8 mouse cellular contexts compared by ENCODE assay signal in the genomic region with DNA sequence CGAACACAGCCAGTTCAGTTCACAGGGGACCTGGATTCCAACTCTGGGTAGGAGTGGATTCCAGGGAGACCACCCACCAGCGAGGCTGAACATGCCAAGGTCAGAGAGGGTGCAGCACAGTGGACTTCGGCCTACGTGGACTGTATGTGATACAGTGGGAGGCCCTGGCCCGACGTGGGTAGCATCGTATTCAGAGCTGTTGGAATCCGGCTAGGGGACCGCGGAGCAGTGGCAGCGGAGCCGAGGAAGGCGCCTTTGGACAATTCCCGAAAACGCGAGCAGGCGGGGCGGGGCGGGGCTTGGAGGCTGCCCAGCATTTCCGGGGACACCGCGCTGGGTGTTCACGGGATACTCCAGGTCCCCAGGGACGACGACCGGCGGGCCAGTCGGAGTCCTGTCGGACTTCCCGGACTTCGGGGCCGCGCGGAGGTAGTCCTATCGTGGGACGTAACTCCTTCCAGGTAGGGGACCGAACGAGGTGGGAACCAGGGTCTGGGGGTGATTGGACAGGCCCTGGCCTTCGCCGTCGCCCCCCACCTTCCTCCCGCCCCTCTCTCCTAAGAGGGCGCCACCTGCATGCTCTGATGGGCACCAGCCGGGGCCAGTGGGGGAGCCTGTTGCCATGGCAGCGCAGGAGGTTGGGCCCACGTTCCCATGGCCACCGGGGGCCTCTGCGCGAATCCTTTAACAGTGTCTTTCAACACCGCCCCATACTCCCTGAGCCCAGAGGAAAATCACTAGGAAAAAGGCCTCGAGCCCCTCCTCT. TPM values are rescaled to one million over a fixed set of nuclear protein-coding genes. Genes with fewer than 3 reads are reported as not detected.
DNase-seq lines count a peak whose midpoint lies in the region; ATAC-seq and TF ChIP-seq lines count a peak whose summit lies in the region.

A gene (plus strand): TSS at position 311 of the 766 bp plus-strand sequence.

- H3K27me3 ChIP-seq in hindbrain, embryonic 16.5 days (replicated peaks; ENCODE audit: control insufficient read depth, insufficient read depth, low read length): no peaks in the 10 kb centered on the region

- peak; percentile 93 for ATAC-seq in hindbrain, embryonic 16.5 days

- peak; percentile 96 for DNase-seq in R1 (ENCODE audit: low read depth, low spot score)
- peak; percentile 78 to 86 for DNase-seq in gastrocnemius, adult 8-10 months (ENCODE audit: low spot score in 2 of 2)
- peak; percentile 91 for DNase-seq in left cerebral cortex, adult 11 months (ENCODE audit: low spot score)
- DNase-seq in lung, postnatal 25 days (ENCODE audit: low spot score): peak; percentile 87
- peak; percentile 93 for DNase-seq in retina, embryonic 14.5 days (ENCODE audit: low spot score)
- peak; percentile 82 for DNase-seq in thymus, postnatal 25 days

- H3K27ac ChIP-seq in cortical plate, adult 2 months (ENCODE audit: insufficient read depth, low read length): peak within 1 kb of the TSS; percentile 43
- H3K27ac ChIP-seq in hindbrain, embryonic 16.5 days (ENCODE audit: low read depth, low read length): peak within 1 kb of the TSS; percentile 80

- peak within 1 kb of the TSS; percentile 77 for H3K4me2 ChIP-seq in hindbrain, embryonic 16.5 days (ENCODE audit: low read length)

- under 1% methylated on average over 49 of the region's 51 CpGs for WGBS in hindbrain, embryonic 16.5 days

- H3K9ac ChIP-seq in hindbrain, embryonic 16.5 days (ENCODE audit: low read depth, low read length): peak within 1 kb of the TSS; percentile 73

- H3K4me1 ChIP-seq in cortical plate, adult 2 months (ENCODE audit: control insufficient read depth, insufficient read depth, low read length): peaks cover 3% of the 10 kb centered on the region; the same call in 1 of the 2 replicates
- peaks cover 28% of the 10 kb centered on the region for H3K4me1 ChIP-seq in hindbrain, embryonic 16.5 days (ENCODE audit: control insufficient read depth, insufficient read depth, low read depth, low read length)

- peak; percentile 65; the same call in 1 of the 2 replicates for TF ChIP-seq POLR2A in cortical plate, adult 2 months (IDR thresholded peaks at IDR 0.05; ENCODE audit: extremely low read depth, insufficient read depth, low read length)

- H3K36me3 ChIP-seq in hindbrain, embryonic 16.5 days (ENCODE audit: control insufficient read depth, insufficient read depth, low read length): no peaks in the 10 kb centered on the region

- H3K4me3 ChIP-seq in cortical plate, adult 2 months (ENCODE audit: insufficient read depth, low read length): peak within 1 kb of the TSS; percentile 44
- H3K4me3 ChIP-seq in hindbrain, embryonic 16.5 days (ENCODE audit: low read length): peak within 1 kb of the TSS; percentile 57

- TF ChIP-seq CTCF in cortical plate, adult 2 months (IDR thresholded peaks at IDR 0.05; ENCODE audit: extremely low read depth, insufficient read depth, low read length): no peak

- no peaks in the 10 kb centered on the region for H3K9me3 ChIP-seq in hindbrain, embryonic 16.5 days (ENCODE audit: control insufficient read depth, low read length)

RNA-seq across cellular contexts. Expression of the gene that starts here (rescaled TPM):
- 11.6 and 12.5 TPM in 2 replicates for polyA plus RNA-seq in cortical plate, adult 2 months (2012; rRNA removed)
- 1 to 10 TPM in 3 of 4 experiments, under 1 TPM in 1; 0.92 to 2.1 (median 1.5) TPM for total RNA-seq in gastrocnemius, adult 8-10 months (2022)
- 21.1 and 24.3 TPM in 2 replicates for polyA plus RNA-seq in hindbrain, embryonic 16.5 days (2015; fragmentation: Nextera tagmentation; extraction: Ambion mirVana)

Comparison
In these comparisons a context has a peak if more than half of its experiments do, and no peak if none do; other contexts are left out.
1. Peak in every context shown above with its lines: DNase-seq, ATAC-seq, H3K4me3 ChIP-seq and H3K27ac ChIP-seq.